Mouse (Mus musculus) megakaryocyte, embryonic 14.5 days (primary cell): Measurements from ENCODE around the gene Celf2. TPM values are rescaled to one million over a fixed set of nuclear protein-coding genes. Genes with fewer than 3 reads are reported as not detected.

Source experiments
- H3K27me3 ChIP-seq: replicated peaks from 2 replicates; pipeline ENCODE3; 2012; ENCODE audit warnings: inconsistent platforms
- H3K36me3 ChIP-seq: replicated peaks from 2 replicates; pipeline ENCODE3; 2012; ENCODE audit warnings: low read length, inconsistent platforms, mixed read lengths
- H3K4me1 ChIP-seq: 2 replicates; pipeline ENCODE4 v1.6.1; 2012; ENCODE audit warnings: inconsistent platforms
- H3K4me3 ChIP-seq: replicated peaks from 2 replicates; pipeline ENCODE3; 2012; ENCODE audit warnings: moderate library complexity, mild to moderate bottlenecking, inconsistent platforms
- H3K9me3 ChIP-seq: 2 replicates; pipeline ENCODE4 v1.6.1; 2012; ENCODE audit warnings: inconsistent platforms
- FLI1 ChIP-seq: IDR thresholded peaks from 2 replicates; pipeline ENCODE4 v1.6.1; 2012; ENCODE audit warnings: low read length, inconsistent platforms, mixed read lengths
- GATA1 ChIP-seq: IDR thresholded peaks from 3 replicates; pipeline ENCODE4 v1.6.1; 2012; ENCODE audit warnings: mixed read lengths, low read length, inconsistent platforms, borderline replicate concordance
- polyA plus RNA-seq: library from polyadenylated mRNA; stranded (reverse); fragments of >175 nt; gene quantifications from 2 replicates; pipeline ENCODE4 v1.2.3, GENCODE M21; 2012; ENCODE audit warnings: low replicate concordance; ENCODE audit not compliant: insufficient read depth

Celf2 gene
- polyA plus RNA-seq, 1 experiment = 4.8 TPM

DNA sequence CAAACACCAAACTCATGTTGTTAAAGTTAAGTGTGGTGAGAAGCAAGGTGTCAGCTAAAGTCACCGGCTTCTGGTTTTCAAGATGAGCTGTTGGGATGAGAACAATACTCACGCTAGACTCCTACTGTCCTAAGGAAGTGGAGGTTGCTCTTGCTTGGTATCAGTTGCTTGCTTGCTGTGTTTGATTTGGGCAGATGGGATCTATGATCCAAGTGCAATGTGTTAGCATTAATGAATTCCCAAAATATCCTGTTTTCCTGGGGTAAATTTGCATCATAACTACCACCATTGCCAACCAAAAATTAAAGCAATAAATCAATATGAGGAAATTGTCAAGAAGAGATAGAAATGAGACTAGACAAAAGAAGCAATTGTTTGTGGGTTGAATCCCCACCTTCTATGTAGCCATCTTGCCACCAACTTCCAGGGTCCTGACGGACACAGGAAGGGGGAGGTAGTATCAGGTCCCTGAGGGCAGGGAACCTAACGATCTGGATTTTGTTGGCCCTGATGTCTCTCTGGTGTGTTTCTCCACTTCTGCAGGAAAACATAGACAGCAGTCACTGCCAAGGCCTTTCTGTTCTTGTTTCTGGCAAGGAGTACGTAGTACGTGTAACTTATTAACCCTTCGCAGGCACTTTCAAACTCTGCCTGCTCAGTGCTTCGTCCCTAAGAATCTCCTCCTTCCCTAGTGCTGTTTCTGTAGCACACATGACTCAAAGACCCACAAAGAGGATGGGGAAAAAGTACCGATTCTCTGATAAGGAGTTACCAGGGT is 563.5 kb downstream of the Celf2 start:
- H3K4me1 ChIP-seq = no peaks in the 10 kb centered on the region
- no peaks in the 10 kb centered on the region for H3K36me3 ChIP-seq
- H3K27me3 ChIP-seq = no peaks in the 10 kb centered on the region
- TF ChIP-seq GATA1 = no peak
- no peak for TF ChIP-seq FLI1
- no peak overlapping the region for H3K4me3 ChIP-seq
- H3K9me3 ChIP-seq = peaks cover 12% of the 10 kb centered on the region

DNA sequence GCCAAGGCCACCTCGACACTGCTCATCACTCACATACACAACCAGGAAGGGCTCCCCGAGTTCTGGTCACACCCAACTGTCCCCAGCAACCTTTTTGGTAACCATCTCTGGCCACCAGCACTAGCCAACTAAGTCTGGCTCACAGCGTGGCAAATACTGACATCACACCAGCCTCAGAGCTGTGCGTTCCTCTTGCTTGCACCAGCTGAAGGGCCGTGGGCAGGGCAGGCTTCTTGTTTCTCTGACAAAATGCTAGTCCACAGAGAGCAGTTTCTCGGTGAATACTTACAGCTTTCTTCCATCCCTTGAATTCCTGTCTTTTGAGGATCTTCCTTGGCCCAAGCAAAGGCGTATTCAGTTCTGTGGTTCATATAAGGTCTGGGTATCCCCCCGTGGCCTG is 565.7 kb downstream of the Celf2 start:
- Histone ChIP-seq H3K4me3 (no peak overlapping the region), H3K36me3 (no peaks in the 10 kb centered on the region), H3K27me3 (no peaks in the 10 kb centered on the region), H3K4me1 (no peaks in the 10 kb centered on the region), H3K9me3 (peaks cover 12% of the 10 kb centered on the region)
- no peak for TF ChIP-seq FLI1
- no peak for TF ChIP-seq GATA1

GRCm38 (mm10) chr2:6942635-6943390 is 566.5 kb downstream of the Celf2 start:
- Histone ChIP-seq H3K9me3 (peaks cover 12% of the 10 kb centered on the region), H3K4me3 (no peak overlapping the region), H3K27me3 (no peaks in the 10 kb centered on the region), H3K4me1 (no peaks in the 10 kb centered on the region), H3K36me3 (no peaks in the 10 kb centered on the region)
- TF ChIP-seq FLI1 = no peak
- no peak for TF ChIP-seq GATA1

DNA sequence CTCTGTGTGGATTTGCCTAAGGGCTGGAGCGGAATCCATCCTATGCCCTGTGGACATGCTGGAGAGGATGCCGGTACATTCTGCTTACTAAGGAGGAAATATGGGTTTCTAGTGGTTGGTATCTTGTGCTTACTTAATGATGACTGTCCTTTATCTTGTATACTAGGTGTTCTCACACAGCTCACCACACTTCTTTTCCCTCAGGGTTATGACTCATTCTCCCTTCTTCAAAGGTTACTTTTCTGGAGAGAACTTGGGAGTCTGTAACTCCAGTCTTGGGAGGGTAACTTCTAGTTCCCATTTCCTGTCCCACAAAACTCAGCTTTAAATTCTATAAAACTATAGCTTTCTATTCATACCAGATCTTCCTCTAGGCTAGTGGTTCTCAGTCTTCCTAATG is 570.2 kb downstream of the Celf2 start:
- TF ChIP-seq GATA1 (no peak), FLI1 (no peak)
- Histone ChIP-seq H3K4me1 (no peaks in the 10 kb centered on the region), H3K36me3 (no peaks in the 10 kb centered on the region), H3K9me3 (peaks cover 12% of the 10 kb centered on the region), H3K4me3 (no peak overlapping the region), H3K27me3 (no peaks in the 10 kb centered on the region)

DNA sequence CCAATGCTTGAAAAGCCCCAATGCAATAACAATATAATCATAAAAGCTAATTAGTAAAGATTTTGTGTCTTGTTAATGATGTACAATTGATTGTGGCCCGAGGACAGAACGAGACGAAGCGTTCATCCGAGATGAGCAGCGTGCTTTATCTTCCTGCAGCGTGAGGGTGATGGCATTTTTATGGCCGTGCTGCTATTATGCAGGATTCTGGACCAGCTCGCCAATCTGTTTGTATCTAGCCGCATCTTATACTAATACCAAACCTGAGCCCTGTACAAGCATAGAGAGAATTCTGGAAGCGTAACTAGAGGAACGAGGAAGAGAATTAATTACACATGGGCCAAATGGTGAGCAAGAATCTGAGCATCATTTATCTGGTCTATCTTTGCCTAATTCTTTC is 576.2 kb downstream of the Celf2 start:
- no peaks in the 10 kb centered on the region for H3K9me3 ChIP-seq
- no peak for TF ChIP-seq GATA1
- no peak for TF ChIP-seq FLI1
- H3K4me3 ChIP-seq = no peak overlapping the region
- no peaks in the 10 kb centered on the region for H3K4me1 ChIP-seq
- no peaks in the 10 kb centered on the region for H3K27me3 ChIP-seq
- H3K36me3 ChIP-seq = no peaks in the 10 kb centered on the region

- Histone ChIP-seq H3K9me3 (no peaks in the 10 kb centered on the region), H3K4me3 (no peak overlapping the region), H3K4me1 (peaks cover 6% of the 10 kb centered on the region; the same call in 1 of the 2 replicates), H3K27me3 (no peaks in the 10 kb centered on the region), H3K36me3 (no peaks in the 10 kb centered on the region)
- no peak for TF ChIP-seq FLI1
- no peak for TF ChIP-seq GATA1
These were observed 581.5 kb downstream of the Celf2 start for GRCm38 (mm10) chr2:6927693-6928360.

DNA sequence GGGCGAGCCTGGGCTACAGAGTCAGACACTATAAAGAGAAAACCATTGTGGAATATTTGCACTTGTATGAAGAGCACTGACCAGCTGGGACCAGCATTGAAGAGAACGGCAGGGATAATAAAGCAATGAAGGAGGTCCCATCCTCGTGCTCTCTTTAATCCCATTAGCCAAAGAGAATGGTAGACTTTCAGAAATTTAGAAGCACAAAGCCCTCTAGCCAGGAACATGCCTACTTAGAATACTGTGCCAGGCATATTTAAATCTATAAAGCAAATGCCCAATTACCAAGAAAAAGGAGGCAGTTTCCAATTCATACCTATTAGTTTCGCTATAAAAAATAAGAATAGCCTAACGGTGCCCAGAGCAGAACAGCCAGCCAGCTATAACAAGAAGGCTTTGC is 583.9 kb downstream of the Celf2 start:
- H3K36me3 ChIP-seq = no peaks in the 10 kb centered on the region
- H3K4me1 ChIP-seq = peaks cover 6% of the 10 kb centered on the region; the same call in 1 of the 2 replicates
- no peaks in the 10 kb centered on the region for H3K27me3 ChIP-seq
- TF ChIP-seq FLI1 (no peak), GATA1 (no peak)
- no peaks in the 10 kb centered on the region for H3K9me3 ChIP-seq
- no peak overlapping the region for H3K4me3 ChIP-seq

- Histone ChIP-seq H3K4me1 (peaks cover 6% of the 10 kb centered on the region; the same call in 1 of the 2 replicates), H3K9me3 (no peaks in the 10 kb centered on the region), H3K27me3 (no peaks in the 10 kb centered on the region), H3K36me3 (no peaks in the 10 kb centered on the region), H3K4me3 (no peak overlapping the region)
- TF ChIP-seq FLI1 (no peak), GATA1 (no peak)
These were observed 585.5 kb downstream of the Celf2 start for GRCm38 (mm10) chr2:6923738-6924474.

DNA sequence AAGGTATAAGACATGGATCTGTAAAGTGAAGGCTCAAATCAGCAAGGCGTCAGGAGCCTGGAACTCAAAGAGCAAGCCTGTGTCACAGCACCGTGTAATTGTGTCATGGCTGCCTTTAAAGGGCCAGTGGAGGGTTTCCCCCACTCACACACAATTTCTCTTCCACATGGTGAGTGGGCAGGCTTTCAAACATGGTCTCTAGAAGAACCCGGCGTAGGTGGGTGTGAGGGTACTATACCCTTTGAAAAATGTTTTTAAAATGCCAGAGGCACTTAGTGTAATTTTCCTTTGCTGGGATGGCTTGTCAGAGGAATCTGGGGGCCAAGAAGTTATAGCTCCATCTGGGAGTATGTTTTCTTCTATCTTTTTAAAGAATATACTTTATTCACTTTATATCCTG is 594.0 kb downstream of the Celf2 start:
- no peak overlapping the region for H3K4me3 ChIP-seq
- H3K36me3 ChIP-seq = no peaks in the 10 kb centered on the region
- TF ChIP-seq FLI1 = no peak
- no peaks in the 10 kb centered on the region for H3K4me1 ChIP-seq
- no peaks in the 10 kb centered on the region for H3K9me3 ChIP-seq
- peaks cover 3% of the 10 kb centered on the region for H3K27me3 ChIP-seq

- H3K4me1 ChIP-seq = no peaks in the 10 kb centered on the region
- peaks cover 3% of the 10 kb centered on the region for H3K27me3 ChIP-seq
- TF ChIP-seq FLI1 = no peak
- TF ChIP-seq GATA1 = no peak
- no peaks in the 10 kb centered on the region for H3K36me3 ChIP-seq
- no peaks in the 10 kb centered on the region for H3K9me3 ChIP-seq
- H3K4me3 ChIP-seq = no peak overlapping the region
These were observed 596.0 kb downstream of the Celf2 start for GRCm38 (mm10) chr2:6913315-6913714.
